Mouse (Mus musculus) monocyte, adult 2 months (primary cell): Measurements from ENCODE around the gene Fnip1.

Experiments used
- DNase-seq, 2 experiments: peaks; one replicate each; pipeline ENCODE4 v3.0.0; 2022; ENCODE audit warnings: low spot score in 2 of 2, low read depth in 1 of 2

Gene Fnip1

GRCm38 (mm10) chr11:54540328-54540727 lies 102.3 kb downstream of the Fnip1 start:
- DNase-seq = no peak

- no peak for DNase-seq
These were observed 104.4 kb downstream of the Fnip1 start for GRCm38 (mm10) chr11:54542414-54542813.

DNA sequence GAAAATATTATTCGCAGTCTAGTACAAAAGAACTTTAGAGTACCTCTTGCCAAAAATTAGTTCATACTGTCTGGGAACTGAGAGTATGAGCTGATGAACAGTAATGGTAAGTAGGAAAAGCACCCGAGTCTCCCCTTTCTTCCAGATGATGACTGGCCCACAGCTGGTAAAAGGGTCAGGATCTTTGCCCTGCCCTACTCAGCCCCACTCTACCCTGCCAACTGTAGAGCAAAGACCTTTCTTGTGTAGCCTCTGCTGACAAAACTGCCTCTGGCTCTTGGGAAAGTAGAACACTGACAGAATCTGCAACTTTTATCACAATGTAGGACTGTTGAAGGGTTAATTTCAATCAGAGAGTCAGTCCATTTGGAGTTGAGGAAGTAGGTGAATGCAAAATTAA lies 117.0 kb downstream of the Fnip1 start:
- DNase-seq = no peak

DNA sequence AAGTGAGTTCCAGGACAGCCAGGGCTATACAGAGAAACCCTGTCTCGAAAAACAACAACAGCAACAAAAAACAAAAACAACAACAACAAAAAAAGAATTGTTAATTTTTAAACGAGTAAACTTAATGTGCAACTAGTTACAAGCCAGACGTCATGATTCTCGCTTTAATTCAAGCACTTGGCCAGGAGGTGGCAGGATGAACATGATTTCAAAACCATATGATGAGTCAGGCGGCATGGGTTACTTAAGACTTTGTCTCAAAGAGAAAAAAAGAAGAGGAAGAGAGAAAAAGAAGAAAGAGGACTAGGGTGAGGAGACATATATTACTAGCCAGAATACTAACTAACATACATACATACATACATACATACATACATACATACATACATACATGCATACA lies 124.8 kb downstream of the Fnip1 start:
- DNase-seq = peak; percentile 5
